Mouse (Mus musculus) heart, postnatal 0 days (tissue): ENCODE data around the gene Slc38a11. TPM values are rescaled to one million over a fixed set of nuclear protein-coding genes. Genes with fewer than 3 reads are reported as not detected.
A peak's percentile ranks its signal among the peaks of the same experiment; 100 is the strongest.

Experiments used
- ATAC-seq: fragments of 200-750 bp; cut with Nextera tagmentation; 2 replicates; pipeline ENCODE4 v1.8.0; 2017; ENCODE audit warnings: low read depth, moderate number of reproducible peaks, moderate library complexity; ENCODE audit not compliant: insufficient read depth
- DNase-seq: peaks from one replicate; pipeline ENCODE4 v3.0.0-alpha.2; 2016; ENCODE audit warnings: low spot score
- H3K27ac ChIP-seq: fragments of 300-500 bp; sonication (generic); 2 replicates; pipeline ENCODE4 v1.5.1; 2014; ENCODE audit warnings: low read depth, mild to moderate bottlenecking
- H3K27me3 ChIP-seq: fragments of 300-500 bp; sonication (generic); 2 replicates; pipeline ENCODE4 v1.6.1; 2014; ENCODE audit warnings: low read length, mixed read lengths; ENCODE audit not compliant: control insufficient read depth, insufficient read depth
- H3K36me3 ChIP-seq: fragments of 300-500 bp; sonication (generic); replicated peaks from 2 replicates; pipeline ENCODE4 v1.6.1; 2014; ENCODE audit warnings: low read length, mixed read lengths; ENCODE audit not compliant: control insufficient read depth, insufficient read depth
- H3K4me1 ChIP-seq: fragments of 300-500 bp; sonication (generic); 2 replicates; pipeline ENCODE4 v1.6.1; 2014; ENCODE audit warnings: antibody characterized with exemption; ENCODE audit not compliant: control insufficient read depth, insufficient read depth
- H3K4me2 ChIP-seq: fragments of 300-500 bp; sonication (generic); 2 replicates; pipeline ENCODE4 v1.6.1; 2014; ENCODE audit warnings: low read depth, mild to moderate bottlenecking, low read length, moderate library complexity
- H3K4me3 ChIP-seq: fragments of 300-500 bp; sonication (generic); 2 replicates; pipeline ENCODE4 v1.5.1; 2014; ENCODE audit warnings: low read depth, low read length
- H3K9ac ChIP-seq: fragments of 300-500 bp; sonication (generic); replicated peaks from 2 replicates; pipeline ENCODE4 v1.6.1; 2014; ENCODE audit warnings: low read depth, low read length, mixed read lengths
- H3K9me3 ChIP-seq: fragments of 300-500 bp; sonication (generic); replicated peaks from 2 replicates; pipeline ENCODE4 v1.6.1; 2016; ENCODE audit warnings: low read length; ENCODE audit not compliant: control insufficient read depth
- CTCF ChIP-seq: IDR thresholded peaks from 2 replicates; pipeline ENCODE4 v1.5.1; 2016; ENCODE audit warnings: antibody characterized with exemption, control low read depth, low read depth
- EP300 ChIP-seq: IDR thresholded peaks from 2 replicates; pipeline ENCODE4 v1.6.1; 2016; ENCODE audit warnings: antibody characterized with exemption, low read depth
- WGBS: fragments of 180-500 bp; shearing (Covaris S2); extraction: QIAGEN DNeasy Blood & Tissue Kit; methylation state at CpG from one replicate; pipeline ENCODE4 v1.1.7; 2014; 5-methylcytosine and 5-hydroxymethylcytosine counted together
- polyA plus RNA-seq: library from polyadenylated mRNA; unstranded; fragments of >200 nt; fragmentation: Nextera tagmentation; extraction: Ambion mirVana; gene quantifications from 2 replicates; pipeline ENCODE4 v1.2.1, GENCODE M21; 2015
- total RNA-seq: library from RNA; depleted of rRNA; stranded (reverse); fragments of >200 nt; gene quantifications from 2 replicates; pipeline ENCODE4 v1.2.3, GENCODE M21; 2014; ENCODE audit warnings: low replicate concordance

Slc38a11 gene
- total and polyA plus RNA-seq, 2 experiments from 2014 or later: 0.44 TPM; not detected in 1

DNA sequence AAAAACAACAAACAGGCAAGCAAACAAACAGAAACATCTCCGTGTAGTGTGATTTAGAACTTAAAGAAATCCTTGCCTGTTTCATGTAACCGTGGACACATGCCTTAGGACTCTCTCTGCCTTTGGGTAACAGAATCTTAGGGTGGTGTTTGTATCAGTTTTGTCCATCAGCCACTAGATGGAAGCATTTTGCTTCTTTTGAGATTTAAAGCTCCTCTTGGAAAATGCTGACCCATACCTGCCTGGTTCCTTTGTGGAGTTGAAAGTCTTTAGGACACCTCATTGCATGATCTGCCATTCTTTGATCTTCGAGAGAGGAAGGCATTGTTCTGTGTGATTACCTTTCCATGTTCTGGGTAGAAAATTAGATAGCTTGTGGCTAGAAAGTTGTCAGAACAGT lies 32.3 kb upstream of the Slc38a11 start:
- Histone ChIP-seq H3K4me2 (no peak overlapping the region), H3K27ac (no peak overlapping the region), H3K9me3 (no peaks in the 10 kb centered on the region), H3K4me1 (peaks cover 7% of the 10 kb centered on the region; the same call in 1 of the 2 replicates), H3K9ac (no peak overlapping the region), H3K36me3 (no peaks in the 10 kb centered on the region), H3K27me3 (no peaks in the 10 kb centered on the region), H3K4me3 (no peak overlapping the region)
- 21% methylated on average over 3 of the region's 3 CpGs for WGBS
- no peak for DNase-seq
- TF ChIP-seq EP300: no peak
- peak; percentile 56 for TF ChIP-seq CTCF
- no peak for ATAC-seq

DNA sequence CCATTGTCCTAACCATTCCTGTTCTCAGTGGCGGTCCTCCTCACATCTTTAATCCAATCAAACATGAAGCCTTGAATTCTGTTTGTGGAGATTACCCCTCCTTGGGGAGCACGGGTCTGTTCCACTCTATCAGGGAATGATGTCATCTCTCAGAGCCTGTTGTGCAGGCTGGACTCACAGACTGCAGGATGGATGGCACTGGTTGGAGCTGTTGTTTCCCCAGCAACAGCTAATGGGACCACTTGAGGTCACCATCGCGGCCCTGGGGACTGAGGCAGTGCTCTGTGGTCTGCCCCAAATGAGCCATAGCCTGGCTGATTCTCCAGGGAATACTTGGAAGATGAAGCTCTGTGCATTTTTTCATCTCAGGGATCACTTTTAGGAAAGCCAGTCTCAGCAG lies 29.2 kb upstream of the Slc38a11 start:
- Histone ChIP-seq H3K27ac (no peak overlapping the region), H3K9me3 (no peaks in the 10 kb centered on the region), H3K27me3 (no peaks in the 10 kb centered on the region), H3K36me3 (no peaks in the 10 kb centered on the region), H3K4me1 (no peaks in the 10 kb centered on the region), H3K9ac (no peak overlapping the region), H3K4me2 (no peak overlapping the region), H3K4me3 (no peak overlapping the region)
- ATAC-seq (no peak), DNase-seq (no peak)
- WGBS: 43% methylated on average over 4 of the region's 4 CpGs
- no peak for TF ChIP-seq CTCF

DNA sequence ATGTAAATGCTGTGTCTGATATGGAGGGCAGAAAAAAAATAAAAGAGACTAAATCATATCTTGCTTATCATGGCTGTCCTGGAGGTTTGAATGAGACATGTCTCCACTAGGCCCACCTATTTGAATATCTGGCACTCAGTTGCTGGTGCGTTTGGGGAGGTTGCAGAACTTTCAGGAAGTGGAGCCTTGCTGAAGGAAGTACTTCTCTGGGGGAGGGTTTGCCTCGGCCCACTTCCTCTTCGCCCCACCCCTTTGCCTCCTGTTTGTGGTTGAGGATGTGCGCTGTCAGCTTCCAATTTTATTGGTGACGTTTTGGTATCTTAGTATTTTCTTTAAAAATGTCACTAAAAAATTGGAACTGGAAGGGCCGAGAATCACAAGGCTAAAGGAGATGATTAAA lies 27.5 kb upstream of the Slc38a11 start:
- no peak for ATAC-seq
- WGBS: 73% methylated on average over 6 of the region's 6 CpGs
- DNase-seq: no peak
- TF ChIP-seq CTCF (no peak), EP300 (no peak)
- H3K27me3 ChIP-seq: no peaks in the 10 kb centered on the region
- no peaks in the 10 kb centered on the region for H3K4me1 ChIP-seq
- no peak overlapping the region for H3K27ac ChIP-seq
- no peak overlapping the region for H3K4me3 ChIP-seq
- no peak overlapping the region for H3K4me2 ChIP-seq
- no peak overlapping the region for H3K9ac ChIP-seq
- H3K36me3 ChIP-seq: no peaks in the 10 kb centered on the region
- no peaks in the 10 kb centered on the region for H3K9me3 ChIP-seq

DNA sequence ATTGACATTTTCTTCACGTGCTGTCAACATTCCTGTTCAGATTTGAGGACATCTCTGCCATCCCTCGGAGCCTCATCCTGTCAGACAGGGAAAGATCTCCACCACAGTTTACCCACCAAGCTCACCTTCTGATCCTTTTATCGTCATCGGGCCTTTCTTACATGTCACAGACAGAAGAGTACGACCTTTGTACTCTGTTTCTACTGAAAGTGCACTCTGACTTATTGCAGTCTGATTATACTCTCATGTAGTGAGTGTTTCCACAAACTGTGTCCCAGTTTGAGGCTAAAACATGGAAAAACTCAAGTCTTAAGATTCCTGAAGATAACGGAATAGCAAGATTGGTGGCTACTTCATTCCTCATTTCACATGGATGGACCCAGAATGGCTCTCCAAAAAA lies 21.0 kb upstream of the Slc38a11 start:
- H3K9ac ChIP-seq: no peak overlapping the region
- H3K27ac ChIP-seq: no peak overlapping the region
- no peak overlapping the region for H3K4me3 ChIP-seq
- no peak for TF ChIP-seq CTCF
- no peak for TF ChIP-seq EP300
- no peak for DNase-seq
- no peaks in the 10 kb centered on the region for H3K27me3 ChIP-seq
- no peaks in the 10 kb centered on the region for H3K9me3 ChIP-seq
- 73% methylated on average over 6 of the region's 6 CpGs for WGBS
- H3K4me1 ChIP-seq: 0 out of 2 replicates have a peak, but pooled peaks cover 3% of the 10 kb centered on the region
- H3K4me2 ChIP-seq: no peak overlapping the region
- no peak for ATAC-seq
- no peaks in the 10 kb centered on the region for H3K36me3 ChIP-seq

DNA sequence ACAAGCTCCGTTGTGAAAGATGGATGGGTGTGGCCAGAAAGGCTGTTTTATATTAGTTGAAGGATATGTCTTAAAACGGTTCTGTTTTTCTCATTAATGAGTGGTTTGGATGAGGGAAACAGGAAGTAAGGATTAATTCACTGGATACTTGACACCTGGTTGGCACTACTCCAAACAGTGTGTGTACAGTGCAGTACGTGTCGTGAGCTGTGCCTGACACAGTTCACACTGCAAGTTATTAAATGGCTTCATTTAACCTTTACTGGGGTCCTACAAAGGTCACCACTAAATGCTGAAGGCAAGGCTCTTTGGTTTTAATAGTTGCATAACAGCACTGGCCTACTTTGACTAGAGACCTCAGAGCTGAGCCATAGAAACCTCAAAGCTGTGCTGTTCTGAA lies 18.7 kb upstream of the Slc38a11 start:
- Histone ChIP-seq H3K27me3 (no peaks in the 10 kb centered on the region), H3K27ac (no peak overlapping the region), H3K9ac (no peak overlapping the region), H3K4me3 (no peak overlapping the region), H3K36me3 (no peaks in the 10 kb centered on the region), H3K4me2 (no peak overlapping the region), H3K9me3 (no peaks in the 10 kb centered on the region), H3K4me1 (0 out of 2 replicates have a peak, but pooled peaks cover 7% of the 10 kb centered on the region)
- DNase-seq: no peak
- WGBS: 15% methylated on average over 4 of the region's 4 CpGs
- TF ChIP-seq CTCF (no peak), EP300 (no peak)
- ATAC-seq: no peak

DNA sequence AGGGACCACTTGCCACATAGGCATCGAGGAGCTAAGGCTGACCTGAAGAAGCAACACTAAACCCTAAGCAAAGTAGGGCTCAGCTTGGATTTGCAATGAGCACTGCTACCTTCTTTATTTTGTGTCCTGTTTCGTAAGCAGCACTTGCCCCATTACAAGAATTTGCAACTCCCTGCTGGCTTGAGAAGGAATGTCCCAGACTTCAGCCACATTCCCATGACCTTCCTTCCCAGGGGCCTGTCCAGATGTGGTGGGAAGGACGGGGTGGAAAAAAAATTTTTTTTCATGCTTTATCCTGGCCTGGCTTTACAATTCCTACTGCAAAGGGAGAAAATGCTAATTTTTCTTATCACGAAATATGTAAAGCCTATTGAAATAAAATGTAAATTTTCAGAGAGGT lies 14.6 kb upstream of the Slc38a11 start:
- Histone ChIP-seq H3K9me3 (no peaks in the 10 kb centered on the region), H3K4me1 (0 out of 2 replicates have a peak, but pooled peaks cover 7% of the 10 kb centered on the region), H3K9ac (no peak overlapping the region), H3K4me2 (no peak overlapping the region), H3K27ac (no peak overlapping the region), H3K4me3 (no peak overlapping the region), H3K36me3 (no peaks in the 10 kb centered on the region), H3K27me3 (no peaks in the 10 kb centered on the region)
- no peak for ATAC-seq
- TF ChIP-seq CTCF (no peak), EP300 (no peak)
- no peak for DNase-seq
- 50% methylated on average over 4 of the region's 4 CpGs for WGBS
